Mouse (Mus musculus): Measurements from ENCODE around the gene Nfib.

Gene Nfib

GRCm38 (mm10) chr4:82598436-82598835 lies 107.1 kb downstream of the Nfib start:
- no peak for ATAC-seq (ENCODE audit: insufficient number of reproducible peaks, low FRiP score, low TSS enrichment)

DNA sequence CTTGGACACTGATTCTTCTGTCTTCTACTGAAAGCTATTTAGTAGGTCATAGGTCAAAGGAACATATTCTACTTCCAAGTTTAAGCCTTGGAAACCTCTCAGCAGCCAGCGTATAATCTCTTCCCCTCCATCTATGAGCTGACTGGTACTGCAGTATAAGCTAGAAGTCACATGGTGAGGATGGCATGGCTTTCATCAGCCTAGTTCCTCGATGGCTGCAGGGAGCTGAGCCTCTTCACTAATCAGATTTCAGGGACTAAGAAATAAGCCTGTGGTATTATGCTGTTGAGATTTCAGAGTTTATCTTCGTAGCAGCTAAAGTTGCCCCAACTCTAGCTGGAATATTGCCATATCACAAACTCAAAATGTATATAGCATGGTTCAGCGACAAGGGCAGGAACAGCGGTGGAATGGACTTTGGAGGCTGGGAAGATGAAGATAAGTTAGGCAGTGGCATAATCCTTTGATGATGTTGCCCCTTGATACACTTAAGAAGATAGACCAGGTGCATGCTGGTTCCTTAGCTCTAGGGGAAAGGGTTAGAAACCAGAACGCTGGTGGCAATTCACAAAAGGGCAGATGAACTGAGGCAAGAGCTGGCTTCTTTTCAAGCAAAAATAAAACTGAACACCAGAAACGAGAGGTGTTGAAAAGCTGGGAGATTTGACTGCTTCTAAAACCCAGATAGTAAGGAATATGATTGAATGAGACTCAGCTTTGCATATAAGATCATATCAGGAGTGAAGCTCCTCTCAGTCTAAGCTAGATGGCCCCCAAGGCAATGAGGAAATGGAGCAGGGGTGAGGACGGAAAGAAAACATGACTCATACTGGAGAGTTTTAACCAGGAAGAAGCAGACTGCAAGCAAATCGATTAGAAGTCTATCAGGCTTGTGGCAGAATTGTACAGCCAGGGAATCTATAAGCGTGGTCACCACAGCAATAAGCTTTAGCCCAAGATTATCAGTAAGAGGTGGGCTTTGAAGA lies 111.6 kb downstream of the Nfib start:
- ATAC-seq (ENCODE audit: insufficient number of reproducible peaks, low FRiP score, low TSS enrichment), result no peak

GRCm38 (mm10) chr4:82592086-82593030 lies 113.2 kb downstream of the Nfib start:
- ATAC-seq (ENCODE audit: insufficient number of reproducible peaks, low FRiP score, low TSS enrichment), result peak; percentile 69; the same call in 1 of the 2 replicates

GRCm38 (mm10) chr4:82589345-82589890 lies 116.1 kb downstream of the Nfib start:
- peak; percentile 85 for ATAC-seq (ENCODE audit: insufficient number of reproducible peaks, low FRiP score, low TSS enrichment)

- ATAC-seq (ENCODE audit: insufficient number of reproducible peaks, low FRiP score, low TSS enrichment), result no peak
Measured at GRCm38 (mm10) chr4:82588718-82589117, 116.8 kb downstream of the Nfib start.

- peak; percentile 53 for ATAC-seq (ENCODE audit: insufficient number of reproducible peaks, low FRiP score, low TSS enrichment)
Measured at GRCm38 (mm10) chr4:82587146-82587870, 118.2 kb downstream of the Nfib start.

- no peak for ATAC-seq (ENCODE audit: insufficient number of reproducible peaks, low FRiP score, low TSS enrichment)
Measured at GRCm38 (mm10) chr4:82586637-82587036, 118.9 kb downstream of the Nfib start.

DNA sequence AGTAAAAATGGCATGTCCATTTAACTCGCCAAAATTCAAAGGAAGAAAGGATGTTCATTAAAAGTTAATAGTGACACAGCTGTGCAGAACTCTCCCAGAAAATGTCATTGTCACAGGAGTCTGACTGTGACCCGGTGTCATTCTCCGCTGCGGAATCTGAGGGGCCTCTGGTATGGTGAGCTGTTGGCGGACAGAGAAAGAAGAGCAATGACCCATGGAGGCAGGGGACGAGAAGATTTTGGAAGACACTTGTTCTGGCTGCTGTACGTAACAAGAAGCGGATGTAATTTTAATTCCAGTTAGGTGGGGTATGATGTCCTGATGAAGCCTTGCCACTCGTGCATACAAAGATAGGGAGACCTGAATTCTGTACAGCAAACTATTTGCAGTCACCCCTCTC lies 120.0 kb downstream of the Nfib start:
- ATAC-seq (ENCODE audit: insufficient number of reproducible peaks, low FRiP score, low TSS enrichment), result no peak

- no peak for ATAC-seq (ENCODE audit: insufficient number of reproducible peaks, low FRiP score, low TSS enrichment)
Measured at GRCm38 (mm10) chr4:82585056-82585455, 120.5 kb downstream of the Nfib start.

DNA sequence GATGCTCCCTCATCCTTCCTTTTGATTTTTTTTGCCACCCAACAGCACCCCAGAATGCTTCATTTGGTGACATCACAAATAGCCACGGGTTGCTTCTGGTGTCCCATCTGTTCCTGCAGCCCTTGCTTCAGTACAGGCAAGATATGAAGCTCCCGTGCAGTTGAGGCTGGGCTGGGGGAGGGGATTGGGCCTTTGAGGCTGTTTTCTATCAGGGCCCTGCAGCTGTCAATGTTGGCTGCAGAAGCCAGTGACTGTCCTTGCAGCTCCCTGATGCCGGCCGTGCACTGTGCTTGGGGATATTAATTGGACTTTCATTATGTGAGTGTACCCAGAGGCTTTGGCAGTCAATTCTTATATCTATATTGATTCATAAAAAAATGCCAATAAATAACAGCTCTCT lies 121.0 kb downstream of the Nfib start:
- ATAC-seq (ENCODE audit: insufficient number of reproducible peaks, low FRiP score, low TSS enrichment), result peak; percentile 26

DNA sequence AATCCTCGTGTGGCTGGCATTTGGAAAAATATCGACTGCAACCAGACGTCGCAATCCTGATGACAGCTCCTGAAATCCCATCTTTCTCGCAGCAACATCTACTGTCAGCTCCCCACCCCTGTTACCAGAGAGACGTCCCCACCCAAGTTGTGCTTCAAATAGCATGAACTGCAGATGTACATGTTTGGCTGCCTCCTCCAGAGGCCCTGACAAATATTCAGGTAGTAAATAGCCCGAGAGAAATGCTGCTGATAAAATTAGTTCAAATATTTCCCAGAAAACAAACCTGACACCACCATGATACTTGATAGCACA lies 132.3 kb downstream of the Nfib start:
- ATAC-seq (ENCODE audit: insufficient number of reproducible peaks, low FRiP score, low TSS enrichment), result no peak

DNA sequence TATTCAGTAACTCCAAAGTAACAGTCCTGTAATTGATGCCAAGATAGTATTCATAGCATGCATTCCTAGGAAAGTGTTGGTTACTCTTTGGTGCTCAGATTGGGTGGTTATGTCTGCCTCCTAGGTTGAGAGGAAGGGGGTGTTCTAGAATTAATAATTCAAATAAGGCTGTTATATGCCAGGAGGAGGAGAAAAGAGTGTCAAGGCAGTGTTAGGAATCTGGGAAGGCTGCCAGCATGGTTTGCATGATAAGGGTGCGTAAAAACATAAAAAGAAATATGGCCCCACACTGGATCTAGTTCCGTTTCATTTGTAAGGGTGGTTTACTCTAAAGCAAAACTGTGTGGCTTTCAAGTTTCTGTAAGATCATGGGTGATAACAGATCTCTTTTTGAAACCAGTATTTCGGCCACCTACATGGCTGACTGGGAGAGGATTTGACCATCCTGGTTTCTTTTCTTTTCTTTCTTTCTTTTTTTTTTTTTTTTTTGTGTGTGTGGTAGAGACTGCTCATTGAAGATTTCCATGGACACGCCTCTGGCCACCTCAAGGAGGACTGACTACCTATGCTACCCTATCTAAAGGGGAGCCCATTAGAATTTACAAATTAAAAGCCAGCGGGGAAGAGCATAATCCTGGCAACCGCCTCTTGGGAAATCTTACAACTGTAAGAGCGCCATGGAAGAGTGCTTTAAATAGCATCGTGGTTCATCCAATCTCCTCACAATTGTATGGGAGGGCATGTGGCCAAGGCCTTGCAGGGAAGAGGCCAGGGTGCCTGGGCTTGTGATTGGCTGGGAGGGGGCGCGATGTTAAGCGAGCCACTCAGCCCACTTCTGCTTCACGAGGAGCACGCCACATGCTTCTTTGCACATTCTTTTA lies 132.9 kb downstream of the Nfib start:
- no peak for ATAC-seq (ENCODE audit: insufficient number of reproducible peaks, low FRiP score, low TSS enrichment)

GRCm38 (mm10) chr4:82558816-82559215 lies 146.7 kb downstream of the Nfib start:
- no peak for ATAC-seq (ENCODE audit: insufficient number of reproducible peaks, low FRiP score, low TSS enrichment)

DNA sequence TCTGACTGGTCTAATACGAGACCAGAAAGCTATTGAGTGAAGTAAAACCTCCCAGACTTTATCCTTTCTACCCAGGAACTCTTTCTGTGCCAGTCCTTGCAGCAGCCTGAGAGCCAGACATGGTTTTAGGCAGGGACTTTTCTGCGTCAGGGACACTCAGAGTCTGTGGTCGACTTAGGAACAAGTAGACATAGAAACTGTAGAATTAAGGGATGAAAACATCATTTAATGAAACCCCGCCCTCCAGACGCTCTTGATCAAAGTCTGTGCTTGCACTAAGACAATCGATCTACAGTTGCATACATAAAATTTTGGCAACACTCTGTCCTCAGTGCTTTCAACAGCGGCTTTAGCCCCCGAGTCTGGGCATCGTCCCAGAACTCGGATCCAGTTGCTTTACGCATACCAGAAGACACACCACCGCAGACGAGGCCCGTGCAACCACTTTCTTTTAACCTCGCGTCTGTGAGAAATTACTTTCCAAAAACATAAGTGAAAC lies 149.8 kb downstream of the Nfib start:
- ATAC-seq (ENCODE audit: insufficient number of reproducible peaks, low FRiP score, low TSS enrichment), result no peak

DNA sequence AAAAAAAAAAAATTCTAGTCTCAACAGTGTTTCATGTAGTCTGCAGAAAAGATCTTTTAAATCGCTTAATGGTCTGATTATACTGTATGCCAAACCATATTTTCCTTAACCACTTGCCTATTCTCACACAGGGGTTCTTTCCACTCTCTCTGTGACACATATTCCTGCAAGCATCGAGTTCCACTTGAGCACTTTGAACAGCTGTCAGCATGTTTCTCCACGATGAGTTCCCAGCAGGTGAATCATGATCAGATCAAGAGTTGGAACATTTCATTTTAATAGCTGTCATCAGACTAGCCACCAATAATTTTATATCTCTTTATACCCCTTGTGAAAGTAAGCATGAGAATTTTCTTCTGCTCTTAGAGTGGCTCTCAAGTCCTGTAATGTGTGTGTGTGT lies 151.9 kb downstream of the Nfib start:
- no peak for ATAC-seq (ENCODE audit: insufficient number of reproducible peaks, low FRiP score, low TSS enrichment)

DNA sequence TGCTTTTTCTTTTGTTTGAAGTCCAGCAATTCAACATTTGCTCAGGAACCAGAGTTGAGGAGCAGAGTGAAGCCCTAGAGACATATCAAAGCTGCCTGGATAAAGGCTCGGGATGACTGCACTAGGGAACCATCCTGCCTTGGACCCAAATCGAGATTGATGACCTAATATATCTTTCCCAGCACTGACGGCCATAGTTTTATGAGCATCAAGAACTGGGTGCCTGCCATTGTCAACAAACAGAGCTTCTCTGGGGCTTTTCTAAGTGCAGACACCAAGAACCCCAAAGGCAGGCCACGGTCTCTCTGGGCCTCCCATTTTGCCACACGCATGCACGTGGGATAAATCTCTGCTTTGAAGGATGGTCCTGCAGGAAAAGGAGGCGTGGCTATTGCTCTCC lies 153.3 kb downstream of the Nfib start:
- no peak for ATAC-seq (ENCODE audit: insufficient number of reproducible peaks, low FRiP score, low TSS enrichment)

DNA sequence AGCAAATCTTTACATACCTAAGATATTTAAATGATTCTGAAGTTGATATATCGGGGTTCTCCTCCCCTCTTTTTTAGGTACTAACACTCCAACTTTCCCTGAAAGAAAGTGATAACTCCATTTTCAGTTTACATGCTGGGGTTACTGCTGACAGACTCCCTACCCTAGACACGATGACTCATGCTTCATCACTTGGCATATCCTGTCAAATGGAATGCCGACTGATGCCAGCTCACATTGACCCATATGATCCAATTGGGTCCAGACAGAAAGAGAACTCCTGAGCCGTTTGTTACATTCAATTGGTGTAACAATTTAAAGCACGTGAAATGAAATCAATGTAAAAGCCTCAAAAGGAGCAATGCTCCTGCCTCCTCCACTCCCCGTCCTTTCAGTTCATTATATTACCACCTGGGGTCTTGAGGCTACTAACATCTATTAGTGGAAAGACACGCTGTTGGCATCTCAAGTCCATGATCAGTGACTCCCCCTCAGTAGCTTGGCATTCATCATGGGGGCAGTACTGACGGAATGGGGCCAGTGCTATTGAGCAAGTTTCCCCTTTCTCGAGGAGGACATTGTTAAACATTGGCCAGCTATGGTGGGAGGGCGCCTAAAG lies 155.7 kb downstream of the Nfib start:
- ATAC-seq (ENCODE audit: insufficient number of reproducible peaks, low FRiP score, low TSS enrichment), result no peak

GRCm38 (mm10) chr4:82548247-82548646 lies 157.3 kb downstream of the Nfib start:
- ATAC-seq (ENCODE audit: insufficient number of reproducible peaks, low FRiP score, low TSS enrichment), result no peak

- ATAC-seq (ENCODE audit: insufficient number of reproducible peaks, low FRiP score, low TSS enrichment), result no peak
Measured at GRCm38 (mm10) chr4:82543936-82544335, 161.6 kb downstream of the Nfib start.

Data from cerebellum, adult (tissue).